Mouse (Mus musculus): ENCODE results near the gene Maml1.

- TF ChIP-seq CTCF (conservative IDR thresholded peaks at IDR 0.05; ENCODE audit: low read length): no peak
- TF ChIP-seq POU5F1 (IDR thresholded peaks at IDR 0.05; ENCODE audit: borderline replicate concordance, low read length): no peak
- no peak for TF ChIP-seq NANOG (IDR thresholded peaks at IDR 0.05; ENCODE audit: borderline replicate concordance, low read length)
Measured at GRCm38 (mm10) chr11:50217811-50218210, 74.3 kb downstream of the Maml1 start.

Measured in E14TG2a.4 (cell line).